Mouse (Mus musculus) heart, embryonic 11.5 days (tissue): ENCODE measurements at regions not wholly inside any gene's neighbourhood (a gene's known extent, or its start where the extent isn't known, plus 50 kb on each side); places are given as distances from the start of the nearest gene placed in this dataset. TPM values are rescaled to one million over a fixed set of nuclear protein-coding genes. Genes with fewer than 3 reads are reported as not detected.
A peak's percentile ranks its signal among the peaks of the same experiment; 100 is the strongest.

Source experiments
- ATAC-seq: fragments of 200-750 bp; cut with Nextera tagmentation; replicated peaks from 2 replicates; pipeline ENCODE4 v1.8.0; 2017; ENCODE audit warnings: moderate library complexity; ENCODE audit not compliant: insufficient number of reproducible peaks, low FRiP score, low TSS enrichment
- H3K27ac ChIP-seq: fragments of 300-500 bp; sonication (generic); 2 replicates; pipeline ENCODE4 v1.5.1; 2014; ENCODE audit warnings: mild to moderate bottlenecking, low read depth, low read length
- H3K27me3 ChIP-seq: fragments of 300-500 bp; sonication (generic); 2 replicates; pipeline ENCODE4 v1.6.1; 2014; ENCODE audit warnings: mild to moderate bottlenecking, low read length, mixed read lengths; ENCODE audit not compliant: control insufficient read depth, insufficient read depth
- H3K36me3 ChIP-seq: fragments of 300-500 bp; sonication (generic); 2 replicates; pipeline ENCODE4 v1.6.1; 2014; ENCODE audit warnings: mild to moderate bottlenecking, low read length, moderate library complexity, mixed read lengths; ENCODE audit not compliant: control insufficient read depth, insufficient read depth
- H3K4me1 ChIP-seq: fragments of 300-500 bp; sonication (generic); 2 replicates; pipeline ENCODE4 v1.6.1; 2014; ENCODE audit warnings: low read length; ENCODE audit not compliant: control insufficient read depth, insufficient read depth
- H3K4me2 ChIP-seq: fragments of 300-500 bp; sonication (generic); 2 replicates; pipeline ENCODE4 v1.6.1; 2014; ENCODE audit warnings: mild to moderate bottlenecking, moderate library complexity
- H3K4me3 ChIP-seq: fragments of 300-500 bp; sonication (generic); 2 replicates; pipeline ENCODE4 v1.5.1; 2014; ENCODE audit warnings: low read depth, low read length
- H3K9ac ChIP-seq: fragments of 300-500 bp; sonication (generic); 2 replicates; pipeline ENCODE4 v1.6.1; 2014; ENCODE audit warnings: mild to moderate bottlenecking, low read depth, low read length, moderate library complexity
- H3K9me3 ChIP-seq: fragments of 300-500 bp; sonication (generic); replicated peaks from 2 replicates; pipeline ENCODE4 v1.6.1; 2016; ENCODE audit warnings: low read length; ENCODE audit not compliant: control insufficient read depth
- WGBS: fragments of 180-500 bp; shearing (Covaris S2); extraction: QIAGEN DNeasy Blood & Tissue Kit; methylation state at CpG from one replicate; pipeline ENCODE4 v1.1.7; 2014; ENCODE audit not compliant: insufficient replicate concordance; 5-methylcytosine and 5-hydroxymethylcytosine counted together
- microRNA-seq: library from miRNA; unstranded; fragments of <30 nt; microRNA quantifications from one replicate; pipeline ENCODE4, GENCODE M21; 2016; ENCODE audit warnings: borderline number of aligned reads

- ATAC-seq = no peak
- WGBS = 29% methylated on average over 11 of the region's 11 CpGs
- H3K27me3 ChIP-seq = no peaks in the 10 kb centered on the region
- no peak overlapping the region for H3K4me3 ChIP-seq
- H3K9me3 ChIP-seq = no peaks in the 10 kb centered on the region
- H3K4me2 ChIP-seq = peak overlapping the region; percentile 44
- no peak overlapping the region for H3K27ac ChIP-seq
- no peaks in the 10 kb centered on the region for H3K36me3 ChIP-seq
- no peak overlapping the region for H3K9ac ChIP-seq
- no peaks in the 10 kb centered on the region for H3K4me1 ChIP-seq
Measured at GRCm38 (mm10) chr13:7093072-7093649, 444.6 kb upstream of the Pfkp start.

DNA sequence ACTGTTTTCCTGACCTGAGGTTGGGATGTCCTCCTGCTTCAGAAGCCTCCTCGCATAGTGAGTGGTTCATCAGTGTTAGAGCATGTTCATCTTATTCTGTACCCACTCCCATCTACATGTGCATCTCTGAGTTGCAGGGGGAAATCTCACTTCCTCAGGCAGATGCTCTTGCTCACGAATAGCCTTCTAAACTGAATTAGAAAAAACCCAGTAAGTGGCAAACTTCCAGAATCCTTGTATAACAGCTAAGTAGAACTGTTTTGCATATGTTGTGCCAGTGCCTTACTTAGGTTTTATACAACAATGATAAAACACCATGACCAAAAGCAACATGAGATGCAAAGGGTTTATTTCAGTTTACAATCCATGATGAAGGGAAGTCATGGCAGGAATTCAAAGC, 442.3 kb upstream of the Pfkp start:
- H3K9ac ChIP-seq = no peak overlapping the region
- no peak overlapping the region for H3K27ac ChIP-seq
- no peak overlapping the region for H3K4me3 ChIP-seq
- no peaks in the 10 kb centered on the region for H3K27me3 ChIP-seq
- no peaks in the 10 kb centered on the region for H3K9me3 ChIP-seq
- no peak overlapping the region for H3K4me2 ChIP-seq
- ATAC-seq = no peak
- H3K4me1 ChIP-seq = no peaks in the 10 kb centered on the region
- 69% methylated on average over 2 of the region's 2 CpGs for WGBS
- H3K36me3 ChIP-seq = no peaks in the 10 kb centered on the region

DNA sequence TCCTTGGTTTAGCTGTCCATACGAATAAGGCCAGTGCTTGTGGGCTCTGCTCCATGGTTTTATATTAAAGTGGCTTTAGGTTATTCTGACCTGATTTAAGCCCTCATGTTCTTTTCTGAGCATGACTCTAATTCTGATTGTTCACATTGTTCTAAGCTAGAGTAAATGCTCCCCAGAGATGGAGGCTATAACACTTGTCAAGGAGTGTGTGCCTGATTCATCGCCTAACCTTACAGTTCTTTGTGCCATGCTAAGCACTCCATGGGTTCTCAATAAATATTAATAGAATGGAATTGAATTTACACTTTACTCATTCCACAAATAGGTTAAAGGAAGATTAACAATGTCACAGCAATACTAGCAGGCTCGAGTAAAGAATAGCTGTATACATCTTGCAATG, 417.6 kb upstream of the Pfkp start:
- H3K4me1 ChIP-seq = no peaks in the 10 kb centered on the region
- no peak overlapping the region for H3K4me3 ChIP-seq
- H3K9ac ChIP-seq = no peak overlapping the region
- H3K27me3 ChIP-seq = no peaks in the 10 kb centered on the region
- no peak for ATAC-seq
- H3K4me2 ChIP-seq = no peak overlapping the region
- H3K9me3 ChIP-seq = no peaks in the 10 kb centered on the region
- no peak overlapping the region for H3K27ac ChIP-seq
- no peaks in the 10 kb centered on the region for H3K36me3 ChIP-seq
- 77% methylated on average over 3 of the region's 3 CpGs for WGBS

- WGBS = 75% methylated on average over 3 of the region's 3 CpGs
- no peaks in the 10 kb centered on the region for H3K9me3 ChIP-seq
- H3K4me2 ChIP-seq = no peak overlapping the region
- H3K27me3 ChIP-seq = no peaks in the 10 kb centered on the region
- no peaks in the 10 kb centered on the region for H3K36me3 ChIP-seq
- no peak overlapping the region for H3K4me3 ChIP-seq
- H3K4me1 ChIP-seq = no peaks in the 10 kb centered on the region
- ATAC-seq = no peak
- H3K9ac ChIP-seq = no peak overlapping the region
- H3K27ac ChIP-seq = no peak overlapping the region
Measured at GRCm38 (mm10) chr13:7063717-7064116, 415.1 kb upstream of the Pfkp start.

DNA sequence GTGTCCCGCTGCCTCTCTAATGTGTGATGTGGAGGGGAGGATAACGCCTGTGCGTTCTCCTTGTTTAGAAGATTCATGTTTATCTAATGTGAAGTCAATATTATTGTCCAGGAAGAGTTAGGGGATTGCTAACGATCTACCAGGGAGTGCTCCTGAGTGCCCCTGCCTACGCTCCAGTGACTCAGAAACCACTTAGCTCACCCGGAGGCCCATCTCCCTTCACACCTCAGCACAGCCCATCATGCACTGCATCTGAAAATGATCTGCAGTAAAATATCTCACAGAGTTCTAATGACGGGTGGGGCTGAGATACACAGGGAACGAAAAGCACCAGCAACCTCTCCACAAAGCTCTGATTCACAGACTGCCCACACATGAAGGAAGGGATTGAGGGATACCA, 409.0 kb upstream of the Pfkp start:
- Histone ChIP-seq H3K9me3 (no peaks in the 10 kb centered on the region), H3K36me3 (no peaks in the 10 kb centered on the region), H3K27ac (no peak overlapping the region), H3K4me3 (no peak overlapping the region), H3K27me3 (no peaks in the 10 kb centered on the region), H3K9ac (no peak overlapping the region), H3K4me2 (no peak overlapping the region), H3K4me1 (no peaks in the 10 kb centered on the region)
- WGBS = 79% methylated on average over 8 of the region's 8 CpGs
- no peak for ATAC-seq

Small RNA genes lying in the stretch of these regions (microRNA-seq; reads per million reads assigned to microRNA genes)
- gene Gm22689 = not detected
